Mouse (Mus musculus) intestine, embryonic 14.5 days (tissue): ENCODE measurements around the gene Tpsb2. TPM values are rescaled to one million over a fixed set of nuclear protein-coding genes. Genes with fewer than 3 reads are reported as not detected.

Source experiments
- ATAC-seq: fragments of 200-750 bp; cut with Nextera tagmentation; replicated peaks from 2 replicates; pipeline ENCODE4 v1.8.0; 2017; ENCODE audit warnings: low read depth, moderate number of reproducible peaks, moderate TSS enrichment, moderate library complexity; ENCODE audit not compliant: low FRiP score, low TSS enrichment
- DNase-seq: peaks from one replicate; pipeline ENCODE4 v3.0.0-alpha.2; 2018; ENCODE audit warnings: low spot score
- H3K27ac ChIP-seq: fragments of 300-500 bp; sonication (generic); 2 replicates; pipeline ENCODE4 v1.5.1; 2014; ENCODE audit warnings: low read depth, mild to moderate bottlenecking, control low read depth
- H3K27me3 ChIP-seq: fragments of 300-500 bp; sonication (generic); replicated peaks from 2 replicates; pipeline ENCODE4 v1.6.1; 2014; ENCODE audit warnings: low read length, control low read depth; ENCODE audit not compliant: control insufficient read depth, insufficient read depth
- H3K36me3 ChIP-seq: fragments of 300-500 bp; sonication (generic); 2 replicates; pipeline ENCODE4 v1.6.1; 2014; ENCODE audit warnings: low read length, control low read depth; ENCODE audit not compliant: control insufficient read depth, insufficient read depth
- H3K4me1 ChIP-seq: fragments of 300-500 bp; sonication (generic); replicated peaks from 2 replicates; pipeline ENCODE4 v1.6.1; 2014; ENCODE audit warnings: low read length, control low read depth, mixed read lengths; ENCODE audit not compliant: control insufficient read depth, insufficient read depth
- H3K4me2 ChIP-seq: fragments of 300-500 bp; sonication (generic); 2 replicates; pipeline ENCODE4 v1.6.1; 2014; ENCODE audit warnings: low read length
- H3K4me3 ChIP-seq: fragments of 300-500 bp; sonication (generic); 2 replicates; pipeline ENCODE4 v1.5.1; 2014; ENCODE audit warnings: low read depth, low read length, control low read depth, mixed read lengths
- H3K9ac ChIP-seq: fragments of 300-500 bp; sonication (generic); 2 replicates; pipeline ENCODE4 v1.6.1; 2014; ENCODE audit warnings: mild to moderate bottlenecking, low read length
- H3K9me3 ChIP-seq: fragments of 300-500 bp; sonication (generic); 2 replicates; pipeline ENCODE4 v1.6.1; 2016; ENCODE audit warnings: low read length, control low read depth; ENCODE audit not compliant: control insufficient read depth
- WGBS: fragments of 180-500 bp; shearing (Covaris S2); extraction: QIAGEN DNeasy Blood & Tissue Kit; methylation state at CpG from one replicate; pipeline ENCODE4 v1.1.7; 2014; 5-methylcytosine and 5-hydroxymethylcytosine counted together
- polyA plus RNA-seq: library from polyadenylated mRNA; unstranded; fragments of >200 nt; fragmentation: Nextera tagmentation; extraction: Ambion mirVana; gene quantifications from 2 replicates; pipeline ENCODE4 v1.2.1, GENCODE M21; 2014

The Tpsb2 gene
- polyA plus RNA-seq, 1 experiment from 2014 or later, result 0.66 TPM

DNA sequence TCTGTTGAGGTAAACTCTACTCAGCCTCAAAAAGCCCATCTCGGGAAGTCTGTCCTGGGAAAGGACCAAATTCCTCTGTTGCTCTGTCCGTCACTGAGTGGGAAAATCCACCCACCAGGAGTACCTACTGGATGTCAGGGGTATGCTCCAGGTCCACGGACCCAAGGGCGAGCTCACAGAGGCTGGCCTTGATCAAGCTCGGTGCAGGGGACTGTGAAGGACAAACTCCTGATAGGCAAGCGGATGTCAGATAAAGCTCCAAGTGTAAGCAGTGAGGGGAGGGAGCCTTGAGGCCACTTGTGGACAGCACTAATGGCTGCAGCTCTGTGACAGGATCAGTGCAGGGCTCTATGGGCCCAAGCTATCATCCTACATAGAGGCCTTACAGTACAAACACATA lies 44.1 kb downstream of the Tpsb2 start:
- no peaks in the 10 kb centered on the region for H3K36me3 ChIP-seq
- 74% methylated on average over 6 of the region's 6 CpGs for WGBS
- H3K9me3 ChIP-seq, result no peaks in the 10 kb centered on the region
- no peak overlapping the region for H3K4me3 ChIP-seq
- H3K27me3 ChIP-seq, result no peaks in the 10 kb centered on the region
- H3K9ac ChIP-seq, result no peak overlapping the region
- H3K4me2 ChIP-seq, result no peak overlapping the region
- DNase-seq, result no peak
- ATAC-seq, result no peak
- peaks cover 39% of the 10 kb centered on the region for H3K4me1 ChIP-seq
- no peak overlapping the region for H3K27ac ChIP-seq

DNA sequence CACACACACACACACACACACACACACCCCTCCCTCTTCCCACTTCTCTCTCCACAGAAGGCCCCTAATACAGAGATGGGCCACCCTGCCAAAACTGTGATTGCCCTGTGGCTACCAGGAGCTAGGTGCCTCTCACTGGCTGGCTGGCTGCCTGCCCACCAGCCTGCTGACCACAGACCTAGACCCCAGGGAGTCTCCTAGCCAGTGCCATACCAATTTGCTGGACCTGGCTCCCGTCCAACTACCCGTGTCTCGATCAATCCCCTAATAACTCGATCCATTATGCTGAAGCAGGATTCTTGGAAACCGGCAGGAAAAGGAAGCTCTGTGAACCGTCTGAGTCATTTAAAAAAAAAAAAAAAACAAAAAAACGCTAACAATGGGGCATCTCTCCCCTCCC lies 44.7 kb downstream of the Tpsb2 start:
- Histone ChIP-seq H3K27ac (no peak overlapping the region), H3K9me3 (no peaks in the 10 kb centered on the region), H3K4me1 (peaks cover 39% of the 10 kb centered on the region), H3K4me3 (no peak overlapping the region), H3K27me3 (no peaks in the 10 kb centered on the region), H3K36me3 (no peaks in the 10 kb centered on the region), H3K9ac (no peak overlapping the region), H3K4me2 (no peak overlapping the region)
- WGBS, result 40% methylated on average over 7 of the region's 7 CpGs
- ATAC-seq (no peak), DNase-seq (no peak)

GRCm38 (mm10) chr17:25411251-25411650 lies 45.1 kb downstream of the Tpsb2 start:
- Histone ChIP-seq H3K4me1 (peaks cover 39% of the 10 kb centered on the region), H3K27ac (no peak overlapping the region), H3K36me3 (no peaks in the 10 kb centered on the region), H3K4me2 (no peak overlapping the region), H3K9me3 (no peaks in the 10 kb centered on the region), H3K27me3 (no peaks in the 10 kb centered on the region), H3K9ac (no peak overlapping the region), H3K4me3 (no peak overlapping the region)
- DNase-seq, result no peak
- 50% methylated on average over 4 of the region's 4 CpGs for WGBS
- ATAC-seq, result no peak

GRCm38 (mm10) chr17:25414209-25414608 lies 48.1 kb downstream of the Tpsb2 start:
- Histone ChIP-seq H3K9me3 (no peaks in the 10 kb centered on the region), H3K9ac (no peak overlapping the region), H3K36me3 (no peaks in the 10 kb centered on the region), H3K27me3 (no peaks in the 10 kb centered on the region), H3K4me1 (peaks cover 37% of the 10 kb centered on the region), H3K4me2 (no peak overlapping the region), H3K27ac (no peak overlapping the region), H3K4me3 (no peak overlapping the region)
- DNase-seq (no peak), ATAC-seq (no peak)
- WGBS, result 61% methylated on average over 4 of the region's 4 CpGs

GRCm38 (mm10) chr17:25414917-25415316 lies 48.8 kb downstream of the Tpsb2 start:
- peaks cover 39% of the 10 kb centered on the region for H3K4me1 ChIP-seq
- no peaks in the 10 kb centered on the region for H3K27me3 ChIP-seq
- 31% methylated on average over 3 of the region's 3 CpGs for WGBS
- peak overlapping the region; percentile 17; the same call in 1 of the 2 replicates for H3K27ac ChIP-seq
- no peaks in the 10 kb centered on the region for H3K36me3 ChIP-seq
- H3K9me3 ChIP-seq, result no peaks in the 10 kb centered on the region
- H3K4me3 ChIP-seq, result no peak overlapping the region
- H3K4me2 ChIP-seq, result no peak overlapping the region
- DNase-seq (no peak), ATAC-seq (no peak)
- no peak overlapping the region for H3K9ac ChIP-seq

DNA sequence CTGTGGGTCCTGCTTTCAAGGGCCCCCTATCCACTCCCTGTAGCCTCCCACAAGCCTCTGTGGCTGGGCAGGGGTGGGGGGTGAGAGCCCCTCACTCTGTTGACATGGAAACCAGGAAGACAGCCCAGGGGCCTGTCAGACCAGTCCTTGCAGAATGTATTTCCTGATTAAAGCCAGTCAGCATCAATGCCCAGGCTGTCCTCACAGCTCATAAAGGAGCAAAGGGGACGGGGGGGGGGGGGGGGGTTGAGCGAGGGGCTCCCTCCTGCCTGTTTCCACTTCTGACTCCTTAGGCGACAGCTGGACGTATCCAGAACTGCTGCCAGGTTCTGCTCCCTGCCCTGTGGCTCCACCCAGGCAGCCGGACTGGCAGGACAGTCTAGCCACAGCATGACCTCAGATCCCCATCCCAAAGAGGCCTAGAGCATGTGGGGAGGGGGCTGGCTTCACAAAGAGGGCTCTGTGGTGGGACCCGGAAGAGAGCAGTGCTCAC lies 49.4 kb downstream of the Tpsb2 start:
- no peak for DNase-seq
- no peak overlapping the region for H3K9ac ChIP-seq
- WGBS, result 0% methylated on average over 4 of the region's 6 CpGs

GRCm38 (mm10) chr17:25416219-25416618 lies 50.1 kb downstream of the Tpsb2 start:
- Histone ChIP-seq H3K9ac (no peak overlapping the region), H3K4me2 (peak overlapping the region; percentile 0; the same call in 1 of the 2 replicates), H3K27ac (peak overlapping the region; percentile 17; the same call in 1 of the 2 replicates), H3K9me3 (no peaks in the 10 kb centered on the region), H3K4me1 (peaks cover 39% of the 10 kb centered on the region), H3K4me3 (no peak overlapping the region), H3K27me3 (no peaks in the 10 kb centered on the region), H3K36me3 (no peaks in the 10 kb centered on the region)
- WGBS, result 21% methylated on average over 3 of the region's 3 CpGs
- peak; percentile 65 for DNase-seq
- peak; percentile 37; the same call in 1 of the 2 replicates for ATAC-seq

More for the DNA sequence above, 49.4 kb downstream of the Tpsb2 start:
- H3K36me3 ChIP-seq, result no peaks in the 10 kb centered on the region
- H3K4me2 ChIP-seq, result no peak overlapping the region
- no peaks in the 10 kb centered on the region for H3K27me3 ChIP-seq
- peaks cover 39% of the 10 kb centered on the region for H3K4me1 ChIP-seq
- ATAC-seq, result peak; percentile 50
- peak overlapping the region; percentile 17; the same call in 1 of the 2 replicates for H3K27ac ChIP-seq
- no peak overlapping the region for H3K4me3 ChIP-seq
- H3K9me3 ChIP-seq, result no peaks in the 10 kb centered on the region

- no peak overlapping the region for H3K4me3 ChIP-seq
- 73% methylated on average over 6 of the region's 6 CpGs for WGBS
- no peak overlapping the region for H3K27ac ChIP-seq
- ATAC-seq (no peak), DNase-seq (no peak)
- no peak overlapping the region for H3K4me2 ChIP-seq
- peaks cover 39% of the 10 kb centered on the region for H3K4me1 ChIP-seq
- no peaks in the 10 kb centered on the region for H3K27me3 ChIP-seq
- H3K9me3 ChIP-seq, result no peaks in the 10 kb centered on the region
- H3K36me3 ChIP-seq, result no peaks in the 10 kb centered on the region
- H3K9ac ChIP-seq, result no peak overlapping the region
Measured at GRCm38 (mm10) chr17:25417990-25418389, 51.9 kb downstream of the Tpsb2 start.
